Comparison of ENCODE assay signal across 8 mouse cellular contexts in genomic region chr4:43000141-43000986, GRCm38 (mm10). TPM values are rescaled to one million over a fixed set of nuclear protein-coding genes. Genes with fewer than 3 reads are reported as not detected.
A peak's percentile ranks its signal among the peaks of the same experiment; 100 is the strongest.
DNase-seq lines count a peak whose midpoint lies in the region; ATAC-seq and TF ChIP-seq lines count a peak whose summit lies in the region.
"Not testable (repeated sequence)": the region's sequence is repeated elsewhere in the genome, so short reads cannot be mapped to it uniquely, and the experiment has no call there.

TSS of gene Vcp (minus strand) at chr4:43000507.

- peak within 1 kb of the TSS; percentile 94 for H3K27ac ChIP-seq in bone marrow macrophage, adult 2 months (ENCODE audit: insufficient read depth, low read depth, low read length)
- H3K27ac ChIP-seq in embryonic fibroblast, embryonic 13.5 days (ENCODE audit: insufficient read depth, low read length): peak within 1 kb of the TSS; percentile 93
- peak within 1 kb of the TSS; percentile 100 for H3K27ac ChIP-seq in kidney, embryonic 14.5 days (ENCODE audit: low read depth, low read length)
- peak within 1 kb of the TSS; percentile 100 for H3K27ac ChIP-seq in limb, embryonic 15.5 days

- TF ChIP-seq CTCF in bone marrow macrophage, adult 2 months (IDR thresholded peaks at IDR 0.05; ENCODE audit: low read depth, low read length); embryonic fibroblast, embryonic 13.5 days (IDR thresholded peaks at IDR 0.05; ENCODE audit: borderline replicate concordance, insufficient read depth, low read length): not testable (repeated sequence)

- peak within 1 kb of the TSS; percentile 88 for H3K4me3 ChIP-seq in bone marrow macrophage, adult 2 months (ENCODE audit: insufficient read depth, low read length)
- peak within 1 kb of the TSS; percentile 95 for H3K4me3 ChIP-seq in embryonic fibroblast, embryonic 13.5 days (ENCODE audit: insufficient read depth, low read length)
- H3K4me3 ChIP-seq in kidney, embryonic 14.5 days (ENCODE audit: low read length): peak within 1 kb of the TSS; percentile 91
- H3K4me3 ChIP-seq in limb, embryonic 15.5 days: peak within 1 kb of the TSS; percentile 94

- not testable (repeated sequence) for TF ChIP-seq POLR2A in bone marrow macrophage, adult 2 months (IDR thresholded peaks at IDR 0.05; ENCODE audit: borderline replicate concordance, low read depth, low read length)
- peak; percentile 67 for TF ChIP-seq POLR2A in embryonic fibroblast, embryonic 13.5 days (IDR thresholded peaks at IDR 0.05; ENCODE audit: low read depth, low read length)

- DNase-seq in A20 (ENCODE audit: low read depth, low spot score): peak; percentile 99
- peak; percentile 99 for DNase-seq in heart, adult 9 months (ENCODE audit: low spot score in 2 of 2)
- peak; percentile 98 for DNase-seq in monocyte, adult 2 months (ENCODE audit: low read depth in 1 of 2, low spot score in 2 of 2)
- peak; percentile 99 for DNase-seq in spleen, postnatal 36 days (ENCODE audit: low spot score in 2 of 2)

- WGBS in kidney, embryonic 14.5 days: under 1% methylated on average over 46 of the region's 56 CpGs
- WGBS in limb, embryonic 15.5 days: under 1% methylated on average over 50 of the region's 56 CpGs

- ATAC-seq in kidney, embryonic 14.5 days (ENCODE audit: low FRiP score, low TSS enrichment): peak; percentile 99
- ATAC-seq in limb, embryonic 15.5 days (ENCODE audit: insufficient number of reproducible peaks, low FRiP score, low TSS enrichment, low read depth): peak; percentile 99

- H3K4me2 ChIP-seq in kidney, embryonic 14.5 days (replicated peaks; ENCODE audit: low read depth, low read length): peak within 1 kb of the TSS; percentile 85
- H3K4me2 ChIP-seq in limb, embryonic 15.5 days: peak within 1 kb of the TSS; percentile 58

- H3K4me1 ChIP-seq in bone marrow macrophage, adult 2 months (ENCODE audit: control insufficient read depth, insufficient read depth, low read length); embryonic fibroblast, embryonic 13.5 days (ENCODE audit: control insufficient read depth, insufficient read depth, low read length): not testable (repeated sequence)
- H3K4me1 ChIP-seq in kidney, embryonic 14.5 days (ENCODE audit: control insufficient read depth, insufficient read depth, low read length): peaks cover 16% of the 10 kb centered on the region
- H3K4me1 ChIP-seq in limb, embryonic 15.5 days: peaks cover 15% of the 10 kb centered on the region; the same call in 1 of the 2 replicates

- H3K9ac ChIP-seq in kidney, embryonic 14.5 days (ENCODE audit: low read depth, low read length): peak within 1 kb of the TSS; percentile 89
- peak within 1 kb of the TSS; percentile 97 for H3K9ac ChIP-seq in limb, embryonic 15.5 days

- H3K36me3 ChIP-seq in kidney, embryonic 14.5 days (ENCODE audit: control insufficient read depth, insufficient read depth, low read length): peaks cover 20% of the 10 kb centered on the region
- H3K36me3 ChIP-seq in limb, embryonic 15.5 days: peaks cover 17% of the 10 kb centered on the region

- not testable (repeated sequence) for H3K9me3 ChIP-seq in kidney, embryonic 14.5 days (ENCODE audit: control insufficient read depth, low read length); limb, embryonic 15.5 days

- not testable (repeated sequence) for H3K27me3 ChIP-seq in kidney, embryonic 14.5 days (ENCODE audit: control insufficient read depth, insufficient read depth, low read length); limb, embryonic 15.5 days

RNA-seq across cellular contexts. Expression of gene Vcp, which starts in this region (rescaled TPM):
- polyA plus RNA-seq in bone marrow macrophage, adult 2 months (2012; ENCODE audit: insufficient read depth, insufficient read length, missing spikeins): 157 and 165 TPM in 2 replicates
- 310 and 337 TPM in 2 replicates for polyA plus RNA-seq in embryonic fibroblast, embryonic 13.5 days (2011; ENCODE audit: insufficient read length, low read depth, missing spikeins)
- 351 and 554 TPM in 2 replicates for polyA plus RNA-seq in kidney, embryonic 14.5 days (2014; fragmentation: Nextera tagmentation; extraction: Ambion mirVana)
- polyA plus RNA-seq in limb, embryonic 15.5 days (2015; fragmentation: Nextera tagmentation; extraction: Ambion mirVana): 505 and 519 TPM in 2 replicates

Comparison
In these comparisons a context has a peak if more than half of its experiments do, and no peak if none do; other contexts are left out.
1. Peak in every context shown above with its lines: DNase-seq, ATAC-seq, H3K4me3 ChIP-seq and H3K27ac ChIP-seq.